Mouse (Mus musculus) c-Kit-negative CD71-positive TER-119-positive erythroid progenitor cells, embryonic 14.5 days (primary cell): ENCODE results near the gene Tnfsf4.

ENCODE experiments used
- DNase-seq: peaks from one replicate; pipeline ENCODE4 v3.0.0-alpha.2; 2013; ENCODE audit warnings: low read depth, low spot score

Tnfsf4 gene

DNA sequence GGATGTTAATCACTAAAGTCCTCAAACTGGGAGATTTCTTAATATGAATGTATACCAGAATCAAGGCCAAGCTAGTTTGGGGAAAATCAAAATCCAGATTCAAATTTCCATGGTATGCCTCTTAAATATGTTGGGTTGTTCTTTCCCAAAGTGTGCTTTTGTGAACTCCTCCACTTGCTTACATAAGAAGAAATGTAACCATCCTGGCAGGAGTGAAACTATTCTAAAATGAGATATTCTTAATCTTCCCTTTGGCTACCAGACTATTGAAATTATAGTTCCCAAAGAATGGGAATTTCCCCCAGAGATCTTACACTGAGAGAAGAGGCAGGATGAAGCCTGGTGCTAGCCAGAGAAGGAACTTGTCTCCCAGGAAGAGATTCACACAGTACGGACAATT is 57.0 kb downstream of the Tnfsf4 start:
- DNase-seq = no peak

DNA sequence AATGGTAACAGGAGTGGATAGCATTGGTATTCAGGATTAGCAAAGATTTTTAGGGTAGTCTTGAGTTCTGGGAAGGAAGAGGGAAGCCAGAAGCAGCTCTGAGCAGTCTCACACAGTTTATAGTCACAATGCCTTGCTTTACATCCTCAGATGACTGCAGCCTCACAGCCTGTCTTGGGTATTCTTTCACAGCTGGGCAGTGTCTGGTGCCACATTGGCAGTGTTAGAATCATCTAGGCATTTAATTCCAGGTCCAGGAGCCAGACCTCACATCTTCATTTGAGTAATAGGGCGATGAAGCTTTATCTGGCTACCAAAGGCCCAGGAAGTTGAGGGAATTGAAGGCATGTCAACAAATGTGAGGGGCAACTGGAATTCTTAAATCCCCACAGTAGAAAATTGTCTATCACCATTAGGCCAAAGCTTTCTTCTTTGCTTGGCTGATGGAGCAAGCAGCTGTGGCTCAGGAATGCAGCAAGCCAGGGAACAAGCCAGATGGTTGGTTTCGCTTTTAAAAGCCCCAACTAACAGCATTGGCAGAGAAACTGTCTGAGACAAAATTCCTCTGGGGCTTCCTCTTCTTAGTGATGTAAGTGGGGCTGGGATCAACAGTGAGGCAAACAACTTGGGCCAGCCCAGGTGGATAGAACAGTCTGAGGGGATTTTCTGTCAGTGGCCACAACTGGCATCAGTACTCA is 68.3 kb downstream of the Tnfsf4 start:
- DNase-seq = no peak
